Mouse (Mus musculus) liver, embryonic 14.5 days (tissue): ENCODE results near the gene Ptpn5.

Experiments used
- CTCF ChIP-seq: IDR thresholded peaks from 2 replicates; pipeline ENCODE4 v1.5.1; 2016; ENCODE audit warnings: antibody characterized with exemption, low read depth, control low read depth
- EP300 ChIP-seq: IDR thresholded peaks from 2 replicates; pipeline ENCODE4 v1.6.1; 2016; ENCODE audit warnings: antibody characterized with exemption, low read depth

DNA sequence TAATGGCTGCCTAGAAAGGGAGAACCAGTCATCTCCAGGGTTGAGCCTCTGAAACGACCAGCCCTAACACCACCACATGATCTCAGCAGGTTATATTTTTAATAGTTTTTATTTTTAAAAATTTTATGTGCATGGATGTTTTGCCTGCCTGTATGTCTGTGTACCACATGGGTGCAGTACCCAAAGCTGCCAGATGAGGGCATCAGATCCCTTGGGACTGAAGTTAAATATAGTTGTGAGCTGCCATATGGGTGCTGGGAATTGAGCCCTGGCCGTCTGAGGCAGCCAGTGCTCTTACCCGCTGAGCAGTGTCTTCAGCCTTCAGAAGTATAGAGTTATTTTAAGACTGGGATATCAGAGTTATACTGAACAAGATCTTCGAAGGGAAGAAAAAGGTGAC is 21.9 kb upstream of the Ptpn5 start:
- TF ChIP-seq EP300 (no peak), CTCF (peak; percentile 53)
